Mouse (Mus musculus) CH12.LX (cell line): ENCODE measurements at regions not wholly inside any gene's neighbourhood (a gene's known extent, or its start where the extent isn't known, plus 50 kb on each side); places are given as distances from the start of the nearest gene placed in this dataset.

ENCODE experiments used
- DNase-seq: peaks from one replicate; pipeline ENCODE4 v3.0.0-alpha.2; 2013; ENCODE audit errors: extremely low read depth
- H3K27ac ChIP-seq: 2 replicates; pipeline ENCODE4 v1.5.1; 2012; ENCODE audit warnings: low read depth, mild to moderate bottlenecking, control low read depth, moderate library complexity; ENCODE audit not compliant: insufficient read depth
- H3K27me3 ChIP-seq: replicated peaks from 2 replicates; pipeline ENCODE3; 2012; ENCODE audit warnings: inconsistent platforms
- H3K36me3 ChIP-seq, 2 experiments: replicated peaks in 1 of 2; 2 replicates each; pipeline versions ENCODE3 to v1.6.1; 2012; ENCODE audit warnings: inconsistent platforms in 1 of 2, low read length in 1 of 2, mild to moderate bottlenecking in 1 of 2, mixed read lengths in 1 of 2, moderate library complexity in 1 of 2; ENCODE audit not compliant: control insufficient read depth in 1 of 2, insufficient read depth in 1 of 2
- H3K4me1 ChIP-seq, 2 experiments: 2 replicates each; pipeline ENCODE4 v1.6.1; 2012; ENCODE audit warnings: inconsistent platforms in 1 of 2, moderate library complexity in 1 of 2; ENCODE audit not compliant: insufficient read depth in 2 of 2, control insufficient read depth in 1 of 2
- H3K4me2 ChIP-seq: 2 replicates; pipeline ENCODE4 v1.6.1; 2012; ENCODE audit warnings: low read depth, mild to moderate bottlenecking, control low read depth; ENCODE audit not compliant: poor library complexity, insufficient read depth, severe bottlenecking
- H3K4me3 ChIP-seq, 3 experiments: fragments of 150-350 bp in 1 of 3; sonication (generic) in 1 of 3; replicated peaks in 1 of 3; 2 replicates each; pipeline versions ENCODE3 to v1.5.1; 2011 to 2012; ENCODE audit warnings: low read depth in 2 of 3, low read length in 2 of 3, mild to moderate bottlenecking in 2 of 3, moderate library complexity in 2 of 3, control low read depth in 1 of 3, improper control_type of control experiment in 1 of 3, inconsistent platforms in 1 of 3, mixed read lengths in 1 of 3; ENCODE audit not compliant: poor library complexity in 1 of 3
- H3K79me2 ChIP-seq: replicated peaks from 2 replicates; pipeline ENCODE4 v1.6.1; 2012; ENCODE audit warnings: mild to moderate bottlenecking, moderate library complexity; ENCODE audit not compliant: control insufficient read depth, poor library complexity, insufficient read depth, severe bottlenecking; ENCODE audit errors: extremely low read depth
- H3K9ac ChIP-seq: 2 replicates; pipeline ENCODE4 v1.6.1; 2012; ENCODE audit warnings: low read depth, mild to moderate bottlenecking, control low read depth, moderate library complexity; ENCODE audit not compliant: insufficient read depth
- H3K9me3 ChIP-seq: replicated peaks from 2 replicates; pipeline ENCODE3; 2012; ENCODE audit warnings: low read length, inconsistent platforms, mixed read lengths
- CHD2 ChIP-seq: IDR thresholded peaks from 2 replicates; pipeline ENCODE4 v1.6.1; 2011; ENCODE audit warnings: low read length, improper control_type of control experiment
- CTCF ChIP-seq, 2 experiments: IDR thresholded peaks in 1 of 2; conservative IDR thresholded peaks in 1 of 2; 2 replicates each; pipeline ENCODE4 v1.5.1; 2011 to 2012; ENCODE audit warnings: low read depth in 2 of 2, low read length in 2 of 2, improper control_type of control experiment in 1 of 2, inconsistent platforms in 1 of 2, mild to moderate bottlenecking in 1 of 2, moderate library complexity in 1 of 2
- E2F4 ChIP-seq: IDR thresholded peaks from 2 replicates; pipeline ENCODE4 v1.6.1; 2011; ENCODE audit warnings: low read depth, low read length, improper control_type of control experiment; ENCODE audit not compliant: insufficient replicate concordance
- ELF1 ChIP-seq: IDR thresholded peaks from 2 replicates; pipeline ENCODE4 v1.6.1; 2014; ENCODE audit warnings: low read depth, mild to moderate bottlenecking, inconsistent platforms, low read length, improper control_type of control experiment
- ETS1 ChIP-seq: conservative IDR thresholded peaks from 2 replicates; pipeline ENCODE4 v1.6.1; 2012; ENCODE audit warnings: low read depth, mild to moderate bottlenecking, inconsistent platforms, low read length, improper control_type of control experiment, moderate library complexity
- HCFC1 ChIP-seq: IDR thresholded peaks from 2 replicates; pipeline ENCODE4 v1.6.1; 2012; ENCODE audit warnings: low read depth, mild to moderate bottlenecking, inconsistent platforms, low read length, improper control_type of control experiment
- JUN ChIP-seq: IDR thresholded peaks from 2 replicates; pipeline ENCODE4 v1.6.1; 2011; ENCODE audit warnings: low read depth, mild to moderate bottlenecking, low read length, improper control_type of control experiment, moderate library complexity; ENCODE audit not compliant: insufficient read depth
- MAFK ChIP-seq: IDR thresholded peaks from 2 replicates; pipeline ENCODE4 v1.6.1; 2011; ENCODE audit warnings: low read length, improper control_type of control experiment; ENCODE audit not compliant: insufficient replicate concordance
- MAX ChIP-seq: IDR thresholded peaks from 2 replicates; pipeline ENCODE4 v1.6.1; 2011; ENCODE audit warnings: low read length, improper control_type of control experiment
- MAZ ChIP-seq: IDR thresholded peaks from 2 replicates; pipeline ENCODE4 v1.6.1; 2012; ENCODE audit warnings: low read depth, mild to moderate bottlenecking, inconsistent platforms, low read length, improper control_type of control experiment, moderate library complexity
- MXI1 ChIP-seq: IDR thresholded peaks from 2 replicates; pipeline ENCODE4 v1.6.1; 2011; ENCODE audit warnings: mild to moderate bottlenecking, low read depth, low read length, improper control_type of control experiment
- POLR2A ChIP-seq: IDR thresholded peaks from 2 replicates; pipeline ENCODE4 v1.6.1; 2011; ENCODE audit warnings: low read depth, mild to moderate bottlenecking, improper control_type of control experiment, low read length
- POLR2AphosphoS2 ChIP-seq: IDR thresholded peaks from 2 replicates; pipeline ENCODE4 v1.6.1; 2011; ENCODE audit warnings: low read depth, low read length, improper control_type of control experiment
- RAD21 ChIP-seq: IDR thresholded peaks from 2 replicates; pipeline ENCODE4 v1.6.1; 2011; ENCODE audit warnings: low read depth, mild to moderate bottlenecking, low read length, improper control_type of control experiment, moderate library complexity
- SIN3A ChIP-seq: IDR thresholded peaks from 2 replicates; pipeline ENCODE4 v1.6.1; 2012; ENCODE audit warnings: low read length, improper control_type of control experiment, inconsistent platforms
- TBP ChIP-seq: conservative IDR thresholded peaks from 2 replicates; pipeline ENCODE4 v1.6.1; 2011; ENCODE audit warnings: low read depth, low read length, improper control_type of control experiment
- USF1 ChIP-seq: IDR thresholded peaks from 2 replicates; pipeline ENCODE4 v1.6.1; 2014; ENCODE audit warnings: low read depth, mild to moderate bottlenecking, inconsistent platforms, low read length, improper control_type of control experiment
- USF2 ChIP-seq: conservative IDR thresholded peaks from 2 replicates; pipeline ENCODE4 v1.6.1; 2011; ENCODE audit warnings: low read depth, low read length, improper control_type of control experiment
- ZNF384 ChIP-seq: IDR thresholded peaks from 2 replicates; pipeline ENCODE4 v1.6.1; 2012; ENCODE audit warnings: low read depth, low read length, improper control_type of control experiment, inconsistent platforms
- dilution Hi-C: fragments of 300-500 bp; cut with MboI; formaldehyde crosslinking; loops from 2 replicates; pipeline ENCODE4 v1.14.3; 2020; ENCODE audit warnings: low sequenced_read_pairs; ENCODE audit not compliant: extremely low pct_unique_long_range_greater_than_20kb, extremely low pct_ligation_motif_present
- in situ Hi-C: fragments of 300-500 bp; cut with MboI; formaldehyde crosslinking; loops from 3 replicates; pipeline ENCODE4 v1.14.3; 2019; ENCODE audit warnings: low sequenced_read_pairs, low pct_ligation_motif_present, low pct_unique_long_range_greater_than_20kb, mixed read lengths

GRCm38 (mm10) chr17:7467638-7468037, 82.4 kb upstream of the Unc93a2 start:
- Histone ChIP-seq H3K4me3 (no peak overlapping the region), H3K36me3 (no peaks in the 10 kb centered on the region), H3K9ac (no peak overlapping the region), H3K27me3 (no peaks in the 10 kb centered on the region), H3K79me2 (no peaks in the 10 kb centered on the region), H3K27ac (no peak overlapping the region), H3K4me1 (0 out of 4 replicates have a peak, but pooled peaks cover 0 to 2% of the 10 kb centered on the region in 2 experiments), H3K9me3 (no peaks in the 10 kb centered on the region), H3K4me2 (no peak overlapping the region)
- no peak for DNase-seq
- dilution Hi-C loops, result no loop called here
- no peak for TF ChIP-seq TBP
- no peak for TF ChIP-seq USF1
- TF ChIP-seq JUN, result no peak
- TF ChIP-seq ELF1, result no peak
- TF ChIP-seq E2F4, result no peak
- TF ChIP-seq ZNF384, result no peak
- no peak for TF ChIP-seq HCFC1
- no peak for TF ChIP-seq MAX
- TF ChIP-seq MAZ, result no peak
- no peak for TF ChIP-seq ETS1
- TF ChIP-seq MAFK, result no peak
- no peak for TF ChIP-seq MXI1
- TF ChIP-seq RAD21, result no peak
- no peak for TF ChIP-seq SIN3A
- no peak for TF ChIP-seq CTCF (conservative IDR thresholded peaks at IDR 0.05 in 1 of 2, IDR thresholded peaks at IDR 0.05 in 1 of 2; ENCODE audit: low read depth in 2 of 2, low read length in 2 of 2)
- in situ Hi-C loops, result no loop called here

GRCm38 (mm10) chr17:7464901-7465300, 79.6 kb upstream of the Unc93a2 start:
- no peak overlapping the region for H3K4me2 ChIP-seq
- 0 out of 4 replicates have a peak, but pooled peaks cover 0 to 2% of the 10 kb centered on the region in 2 experiments for H3K4me1 ChIP-seq
- dilution Hi-C loops (no loop called here), in situ Hi-C loops (no loop called here)
- DNase-seq, result no peak
- no peaks in the 10 kb centered on the region for H3K36me3 ChIP-seq
- H3K4me3 ChIP-seq, result no peak overlapping the region
- TF ChIP-seq SIN3A, result no peak
- TF ChIP-seq POLR2A, result no peak
- no peak for TF ChIP-seq POLR2AphosphoS2
- no peak for TF ChIP-seq USF2
- no peak for TF ChIP-seq ELF1
- TF ChIP-seq CHD2, result no peak
- no peak overlapping the region for H3K27ac ChIP-seq
- no peaks in the 10 kb centered on the region for H3K27me3 ChIP-seq
- H3K79me2 ChIP-seq, result no peaks in the 10 kb centered on the region
- no peaks in the 10 kb centered on the region for H3K9me3 ChIP-seq
- H3K9ac ChIP-seq, result no peak overlapping the region
